Mouse (Mus musculus) CH12.LX (cell line): ENCODE data around the gene Itpr2.

Source experiments
- BHLHE40 ChIP-seq: IDR thresholded peaks from 2 replicates; pipeline ENCODE4 v1.6.1; 2011; ENCODE audit warnings: mild to moderate bottlenecking, low read depth, low read length, improper control_type of control experiment
- CTCF ChIP-seq, 2 experiments: IDR thresholded peaks in 1 of 2; conservative IDR thresholded peaks in 1 of 2; 2 replicates each; pipeline ENCODE4 v1.5.1; 2011 to 2012; ENCODE audit warnings: low read depth in 2 of 2, low read length in 2 of 2, improper control_type of control experiment in 1 of 2, inconsistent platforms in 1 of 2, mild to moderate bottlenecking in 1 of 2, moderate library complexity in 1 of 2
- EP300 ChIP-seq: IDR thresholded peaks from 2 replicates; pipeline ENCODE4 v1.6.1; 2011; ENCODE audit warnings: low read length, improper control_type of control experiment
- ETS1 ChIP-seq: conservative IDR thresholded peaks from 2 replicates; pipeline ENCODE4 v1.6.1; 2012; ENCODE audit warnings: low read depth, mild to moderate bottlenecking, inconsistent platforms, low read length, improper control_type of control experiment, moderate library complexity
- HCFC1 ChIP-seq: IDR thresholded peaks from 2 replicates; pipeline ENCODE4 v1.6.1; 2012; ENCODE audit warnings: low read depth, mild to moderate bottlenecking, inconsistent platforms, low read length, improper control_type of control experiment
- POLR2A ChIP-seq: IDR thresholded peaks from 2 replicates; pipeline ENCODE4 v1.6.1; 2011; ENCODE audit warnings: low read depth, mild to moderate bottlenecking, improper control_type of control experiment, low read length

DNA sequence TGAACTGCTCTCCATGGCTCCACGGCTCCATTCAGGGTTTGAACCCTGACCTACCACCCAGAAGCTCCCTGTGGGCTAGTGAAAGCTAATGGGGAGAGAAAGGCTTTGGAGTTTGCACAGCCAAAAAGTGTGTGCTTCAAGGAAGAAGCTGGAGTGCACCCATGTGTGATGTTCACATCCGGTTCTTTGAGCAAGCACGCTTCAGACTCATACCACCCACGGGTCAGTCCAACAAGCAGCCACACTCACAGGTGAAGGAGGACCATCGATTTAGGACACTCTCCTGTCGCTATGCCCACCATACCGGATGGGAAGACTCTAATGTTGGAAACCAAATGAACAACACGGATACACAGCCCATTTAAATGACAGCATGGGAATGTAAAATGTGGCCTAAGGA lies 9.5 kb upstream of the Itpr2 start:
- TF ChIP-seq POLR2A: no peak
- TF ChIP-seq CTCF (conservative IDR thresholded peaks at IDR 0.05 in 1 of 2, IDR thresholded peaks at IDR 0.05 in 1 of 2; ENCODE audit: low read depth in 2 of 2, low read length in 2 of 2): no peak
- no peak for TF ChIP-seq ETS1
- no peak for TF ChIP-seq EP300
- TF ChIP-seq HCFC1: no peak
- TF ChIP-seq BHLHE40: no peak
